Mouse (Mus musculus) frontal cortex, postnatal 36 days (tissue): ENCODE data around the gene Dhx37.
"Not testable (repeated sequence)": the region's sequence is repeated elsewhere in the genome, so short reads cannot be mapped to it uniquely, and the experiment has no call there.

Experiments used
- DNase-seq, 2 experiments: peaks; one replicate each; pipeline ENCODE4 v3.0.0; 2022; ENCODE audit warnings: low spot score in 2 of 2

The Dhx37 gene

DNA sequence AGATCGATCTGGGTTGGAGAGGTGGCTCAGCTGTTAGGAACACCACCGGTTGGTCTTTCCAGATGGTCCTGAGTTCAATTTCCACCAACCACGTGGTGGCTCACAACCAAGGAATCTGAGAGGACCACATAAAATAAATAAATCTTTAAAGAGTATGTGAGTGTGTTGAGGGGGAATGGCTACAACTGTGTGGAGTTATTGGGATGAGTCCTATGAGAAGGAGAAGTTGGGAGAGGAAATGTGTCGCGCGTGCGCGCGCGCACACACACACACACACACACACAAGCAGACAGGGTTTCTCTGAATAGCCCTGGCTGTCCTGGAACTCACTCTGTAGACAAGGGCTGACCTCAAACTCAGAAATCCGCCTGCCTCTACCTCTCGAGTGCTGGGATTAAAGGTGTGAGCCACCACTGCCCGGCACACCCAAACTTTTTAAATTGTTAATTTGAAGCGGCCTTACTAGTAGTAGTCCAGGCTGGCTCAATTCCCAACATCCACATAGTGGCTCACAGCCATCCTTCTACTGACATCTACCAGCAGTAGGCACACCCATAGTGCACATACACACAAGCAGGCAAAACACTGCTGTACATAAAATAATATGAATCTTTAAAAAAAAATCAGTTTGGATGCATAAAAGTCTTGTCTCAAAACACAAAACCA lies 25.9 kb downstream of the Dhx37 start:
- no peak for DNase-seq

DNA sequence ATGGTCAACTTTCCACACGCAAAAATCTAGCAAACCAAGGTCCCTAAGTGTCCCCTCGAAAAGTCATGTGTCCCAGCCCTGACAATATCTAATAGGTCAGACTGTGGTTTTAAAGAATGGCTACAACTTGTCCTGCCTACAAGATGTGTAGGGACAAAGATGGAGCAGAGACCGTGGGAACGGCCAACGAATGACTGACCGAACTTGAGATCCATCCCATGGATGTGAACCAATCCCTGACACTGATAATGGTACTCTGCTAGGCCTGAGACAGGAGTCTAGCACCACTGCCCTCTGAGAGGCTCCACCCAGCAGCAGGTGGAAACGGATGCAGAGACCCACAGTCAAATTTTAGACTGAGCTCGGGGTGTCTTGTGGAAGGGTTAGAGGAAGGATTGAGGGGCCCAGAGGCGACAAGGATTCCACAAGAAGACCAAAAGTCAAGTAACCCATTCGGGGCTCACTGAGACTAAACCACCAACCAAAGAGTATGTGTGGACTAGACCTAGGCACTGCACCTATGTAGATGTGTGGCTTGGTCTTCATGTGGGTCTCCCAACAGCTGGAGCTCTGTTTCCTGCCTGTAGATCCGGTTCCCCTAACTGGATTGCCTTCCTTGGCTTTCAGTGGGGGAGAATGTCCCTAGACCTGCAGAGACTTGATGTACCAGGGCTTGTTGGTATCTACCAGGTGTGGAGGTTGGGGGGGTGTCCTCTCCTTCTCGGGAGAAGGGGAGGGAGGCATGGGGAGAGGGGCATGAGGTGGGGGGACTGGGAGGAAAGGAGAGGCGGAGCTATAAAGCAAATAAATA lies 26.7 kb downstream of the Dhx37 start:
- DNase-seq = no peak

DNA sequence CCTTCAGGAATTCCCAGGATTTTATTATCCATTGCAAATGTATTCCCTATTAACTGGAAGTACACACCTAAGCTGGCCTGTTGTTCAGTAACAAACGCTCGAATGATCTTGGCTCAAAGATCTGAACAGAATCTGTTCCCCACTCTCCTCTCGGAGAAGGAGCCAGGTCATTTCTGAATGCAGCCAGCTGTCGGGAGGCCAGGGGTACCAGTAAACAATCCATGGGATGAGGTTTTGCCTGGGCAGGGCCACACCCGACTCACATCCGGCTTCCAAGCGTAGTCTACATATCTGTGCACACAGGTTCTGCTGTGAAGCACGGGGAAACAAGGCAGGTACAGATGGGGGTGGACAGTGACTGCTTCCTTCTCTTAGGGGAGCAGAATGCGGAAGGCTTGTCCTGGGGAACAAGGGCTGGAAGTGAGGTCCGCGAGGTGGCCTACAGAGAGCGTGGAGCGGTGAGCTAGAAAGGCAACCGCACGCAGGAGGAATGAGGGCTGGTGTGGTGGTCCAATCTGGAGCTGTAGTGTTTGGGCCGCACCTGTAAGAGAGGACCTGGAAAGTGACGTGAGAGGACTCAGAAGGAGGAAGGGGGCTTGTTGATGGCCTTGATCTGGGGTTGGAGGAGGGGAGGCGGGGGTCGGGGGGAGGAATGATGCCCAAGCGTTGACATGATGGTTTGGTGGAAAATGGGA lies 27.5 kb downstream of the Dhx37 start:
- DNase-seq = no peak

DNA sequence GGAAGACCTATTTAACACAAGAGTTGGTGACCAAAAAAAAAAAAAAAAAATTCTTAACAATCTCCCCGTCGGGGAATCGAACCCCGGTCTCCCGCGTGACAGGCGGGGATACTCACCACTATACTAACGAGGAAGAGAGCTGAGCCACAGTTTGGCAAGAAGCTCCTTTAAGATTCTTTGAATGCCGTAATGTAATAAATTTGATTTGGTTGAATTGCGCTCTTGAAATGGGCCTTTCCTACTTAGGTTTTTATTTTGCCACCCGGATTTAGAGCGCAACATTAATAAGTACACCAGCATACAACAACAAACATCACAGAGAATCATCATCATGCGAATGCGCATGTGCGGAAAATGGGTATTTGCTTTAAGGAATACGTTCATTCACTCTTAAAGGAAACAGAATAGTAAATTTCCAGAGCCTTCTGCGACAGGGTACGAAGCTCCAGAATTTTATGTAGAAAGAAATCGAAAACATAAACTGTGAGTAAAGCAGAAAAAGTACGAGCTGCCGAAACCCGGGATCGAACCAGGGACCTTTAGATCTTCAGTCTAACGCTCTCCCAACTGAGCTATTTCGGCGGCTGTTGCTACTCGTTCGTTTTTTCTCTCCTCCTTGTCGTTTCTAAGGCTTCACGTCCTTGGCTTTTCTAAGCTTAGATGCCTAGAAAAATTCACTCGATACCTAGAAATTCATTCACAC lies 28.2 kb downstream of the Dhx37 start:
- DNase-seq = peak; percentile 93 to 97

DNA sequence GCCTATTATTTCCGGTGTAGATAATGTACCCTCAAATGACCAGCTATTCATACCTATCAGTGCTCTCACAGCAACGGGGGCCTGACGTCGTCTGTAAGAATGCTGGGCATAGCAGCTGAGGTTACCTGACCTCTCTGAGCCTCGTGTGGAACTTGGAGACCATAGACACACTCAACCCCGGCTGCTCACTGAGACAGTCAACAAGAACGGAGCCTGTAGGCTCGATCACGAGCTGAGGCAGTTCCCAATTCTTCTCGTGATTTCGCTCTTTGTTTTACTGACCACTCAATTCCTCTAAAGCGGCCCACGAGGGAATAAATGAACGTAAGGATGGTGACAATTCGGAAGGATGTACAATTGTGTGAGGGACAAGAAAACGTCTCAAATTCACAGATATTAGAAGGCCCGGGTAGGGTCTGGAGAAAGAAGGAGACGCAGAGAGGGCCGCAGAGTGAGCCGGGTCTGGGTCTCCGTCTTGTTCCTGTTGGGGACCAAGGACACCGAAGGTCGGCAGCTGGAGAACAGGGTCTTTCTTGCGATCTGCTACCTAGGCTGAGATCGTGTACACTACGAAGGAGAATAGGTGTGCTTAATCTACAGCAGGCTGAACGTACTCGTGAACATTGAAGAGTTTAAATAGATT lies 28.9 kb downstream of the Dhx37 start:
- DNase-seq = peak; percentile 80 to 86

DNA sequence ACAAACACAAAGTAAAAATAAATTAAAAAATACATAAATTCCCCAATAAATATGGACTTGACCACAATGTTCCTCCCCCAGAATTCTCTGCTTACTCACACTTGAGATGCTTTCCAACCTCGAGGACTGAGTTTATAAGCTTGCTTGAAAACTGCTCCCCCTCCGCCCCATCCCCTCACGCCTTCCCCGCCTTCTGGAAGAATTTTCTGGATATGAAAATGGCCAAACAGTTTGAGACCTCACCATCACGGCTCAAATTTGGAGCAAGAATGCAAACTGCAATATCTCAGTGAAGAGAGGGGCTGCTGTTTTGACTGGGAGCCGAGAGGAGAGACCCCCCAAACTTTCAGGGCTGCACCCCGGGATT lies 29.4 kb downstream of the Dhx37 start:
- DNase-seq = no peak

DNA sequence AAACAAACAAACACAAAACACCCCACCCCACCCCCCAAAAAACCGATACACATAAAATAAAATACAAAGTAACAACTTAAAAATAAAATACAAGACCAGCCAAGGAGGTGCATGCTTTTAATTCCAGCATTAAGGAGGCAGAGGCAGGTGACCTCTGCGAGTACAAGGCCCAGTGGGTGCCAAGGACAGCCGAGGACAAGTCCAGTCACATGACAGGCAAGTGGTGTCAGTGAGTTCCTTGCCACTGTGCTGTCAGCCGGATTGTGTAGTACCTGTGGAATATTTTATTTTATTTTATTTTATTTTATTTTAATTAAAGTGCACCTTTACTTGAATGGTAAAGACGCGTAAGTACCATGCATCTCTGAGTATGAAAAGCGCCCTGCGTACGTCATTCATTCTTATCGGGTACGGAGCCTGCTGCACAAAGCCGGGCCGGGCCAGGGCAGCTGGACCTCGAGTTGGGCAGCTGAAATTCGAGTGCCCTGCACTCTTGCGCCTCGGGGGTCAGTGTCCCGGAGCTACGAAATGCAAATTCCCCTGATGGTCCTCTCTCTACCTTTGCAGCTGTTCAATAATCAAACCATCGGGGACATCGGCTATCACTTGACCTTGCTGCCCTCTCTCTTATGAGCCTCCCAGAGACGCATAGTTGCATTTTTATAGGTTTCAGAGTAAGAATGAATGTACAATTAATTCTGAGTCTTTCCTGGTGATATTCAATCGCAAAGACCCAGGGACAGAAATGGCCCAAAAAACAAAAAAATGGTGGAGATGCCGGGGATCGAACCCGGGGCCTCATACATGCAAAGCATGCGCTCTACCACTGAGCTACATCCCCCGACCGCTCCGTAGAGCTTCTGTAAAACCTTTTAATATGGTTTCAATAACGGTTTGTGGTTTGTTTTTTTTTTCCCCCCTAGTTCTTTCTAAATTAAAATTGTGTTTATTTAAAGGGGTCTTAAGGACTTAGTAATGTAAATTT lies 30.1 kb downstream of the Dhx37 start:
- DNase-seq = peak; percentile 86 to 88

DNA sequence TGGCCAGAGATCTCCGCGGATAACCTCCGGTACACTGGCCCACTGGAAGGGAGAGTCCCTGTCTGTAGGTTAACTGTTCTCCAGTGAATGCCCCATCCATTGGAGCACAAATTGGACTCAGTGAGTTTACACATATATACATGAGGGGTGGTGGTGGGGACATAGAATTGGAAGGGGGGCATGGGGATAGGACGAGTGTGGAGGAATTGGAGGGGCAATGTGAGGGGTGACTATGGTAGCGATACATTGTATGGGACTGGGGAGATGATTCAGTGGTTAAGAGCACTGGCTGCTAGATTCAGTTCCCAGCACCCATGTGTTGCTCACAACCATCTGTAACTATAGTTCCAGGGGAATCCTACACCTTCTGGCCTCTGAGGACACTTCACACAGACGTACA lies 30.9 kb downstream of the Dhx37 start:
- no peak for DNase-seq

DNA sequence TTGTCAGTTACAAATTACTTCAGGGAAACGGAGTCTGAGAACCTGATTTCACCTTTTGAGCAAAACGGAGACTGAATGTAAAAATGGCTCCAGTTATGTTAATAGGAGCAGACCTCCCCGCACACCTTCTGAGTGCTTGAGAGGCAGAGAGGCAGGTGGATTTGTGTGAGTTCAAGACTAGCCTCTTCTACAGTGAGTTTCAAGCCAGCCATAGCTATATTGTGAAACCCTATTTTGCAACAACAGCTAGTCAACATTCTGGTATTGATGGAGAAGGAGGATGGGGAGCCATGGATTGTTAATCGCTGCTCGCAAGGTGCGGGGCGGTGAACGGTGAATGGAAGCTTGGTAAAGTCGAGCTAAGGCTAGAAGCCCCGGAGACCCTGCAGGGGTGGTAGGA lies 31.4 kb downstream of the Dhx37 start:
- no peak for DNase-seq

DNA sequence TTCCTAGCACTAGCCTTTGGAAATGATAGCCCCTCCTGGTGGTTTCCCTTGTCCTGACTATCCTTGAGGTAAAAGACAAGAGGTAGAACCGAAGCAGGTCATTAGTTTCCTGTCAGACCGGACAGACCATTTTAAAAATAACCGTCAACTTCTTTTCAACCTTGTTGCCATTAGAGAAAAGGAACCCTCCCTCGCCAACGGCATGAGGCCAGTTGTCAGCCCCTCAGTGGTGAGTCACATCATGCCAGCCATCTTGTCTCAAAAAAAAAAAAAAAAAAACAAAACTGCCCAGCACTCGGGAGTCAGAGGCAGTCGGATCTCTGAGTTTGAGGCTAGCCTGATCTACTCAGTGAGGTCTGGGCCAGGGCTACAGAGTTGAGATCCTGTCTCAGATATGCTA lies 33.0 kb downstream of the Dhx37 start:
- no peak for DNase-seq

DNA sequence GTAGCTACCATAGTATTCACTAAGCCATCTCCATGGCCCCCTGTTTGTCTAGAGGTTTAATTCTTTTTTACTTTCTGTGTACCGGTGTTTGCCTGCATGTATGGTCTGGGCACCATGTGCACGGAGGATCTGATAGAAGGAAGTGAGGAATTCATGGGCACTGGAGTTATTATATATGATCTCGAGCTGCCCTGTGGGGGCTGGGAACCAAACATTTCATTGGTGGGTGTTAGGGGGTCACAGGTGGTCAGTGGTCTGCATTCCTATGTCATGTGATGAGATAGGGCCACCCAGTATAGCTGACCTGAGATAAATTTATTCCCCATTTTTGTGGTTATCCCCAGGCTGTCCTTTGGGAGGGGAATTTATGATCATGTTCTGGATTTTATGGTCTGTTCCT lies 38.9 kb downstream of the Dhx37 start:
- no peak for DNase-seq

DNA sequence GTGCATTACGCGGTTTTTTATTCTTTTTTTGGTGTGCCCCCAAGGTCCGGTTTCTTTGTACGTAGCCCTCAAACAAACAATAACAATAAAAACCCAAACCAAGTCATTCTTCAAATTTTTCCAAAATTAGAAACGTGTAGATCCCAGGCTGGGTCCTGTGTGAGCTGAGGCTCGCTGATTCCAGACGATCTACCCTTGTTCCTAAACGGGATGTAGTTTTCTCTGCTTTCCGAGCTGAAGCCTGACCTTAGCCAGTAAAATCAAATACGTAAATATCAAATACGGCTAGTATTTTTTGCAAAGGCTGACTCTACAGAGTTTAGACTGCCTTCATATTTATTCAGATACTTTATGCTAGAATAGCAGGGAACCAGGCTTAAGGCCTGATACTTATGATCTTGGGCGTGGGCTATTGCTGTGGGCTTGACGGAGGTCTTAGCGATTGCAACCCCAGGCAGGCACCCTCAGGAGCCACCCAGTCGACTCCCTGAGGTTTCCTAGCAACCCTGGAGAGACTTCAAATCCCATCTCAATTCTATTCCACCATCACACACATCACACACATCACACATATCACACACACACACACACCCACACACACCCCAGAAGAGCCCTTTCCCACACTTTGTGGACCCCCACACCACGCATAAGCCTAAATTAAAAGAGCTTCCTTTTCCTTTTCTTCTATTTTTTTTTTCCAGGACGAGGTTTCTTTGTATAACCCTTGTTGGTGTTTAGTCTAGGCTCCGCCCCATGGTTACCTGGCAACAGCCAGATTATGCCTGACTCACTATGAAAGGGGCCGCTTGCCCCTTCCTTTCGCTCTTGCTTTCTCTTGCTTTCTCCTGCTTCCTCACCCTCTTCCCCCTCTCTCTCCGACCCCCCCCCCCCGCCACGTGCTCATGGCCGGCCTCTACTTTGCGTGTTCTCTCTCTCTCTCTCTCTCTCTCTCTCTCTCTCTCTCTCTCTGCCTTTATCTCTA lies 40.0 kb downstream of the Dhx37 start:
- peak in 1 of 2 experiments; percentile 82 for DNase-seq

DNA sequence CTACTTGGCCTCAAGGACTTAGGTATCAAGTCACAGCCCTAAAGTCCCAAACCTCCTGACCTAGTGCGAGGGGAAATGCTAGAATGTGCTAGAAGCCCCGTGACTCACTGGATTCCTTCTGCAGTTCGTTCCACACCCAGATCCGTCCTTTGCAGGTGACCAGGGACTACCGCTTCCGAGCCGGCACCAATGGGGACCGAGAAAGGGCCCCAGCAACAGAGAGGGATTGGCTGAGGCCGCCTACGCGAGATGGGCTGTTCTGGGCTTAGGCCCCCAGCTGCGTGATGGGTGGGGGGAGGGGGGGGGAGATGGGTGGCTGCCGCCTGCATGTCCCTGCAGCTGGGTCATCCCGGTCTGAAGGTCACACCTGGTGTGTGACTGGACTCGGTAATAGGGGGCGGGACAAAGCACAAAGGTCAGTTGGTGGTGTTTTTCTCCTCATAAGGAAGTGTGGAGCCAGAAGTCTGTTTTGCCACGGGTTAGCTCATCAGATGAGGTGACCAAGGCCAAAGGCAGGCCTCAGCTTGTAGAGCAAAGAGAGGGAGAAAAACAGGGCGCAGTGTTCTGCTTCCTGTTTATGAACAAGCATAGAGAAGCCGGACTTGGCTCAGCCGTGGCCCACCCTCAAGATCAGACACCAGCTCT lies 40.8 kb downstream of the Dhx37 start:
- DNase-seq = peak; percentile 93 to 96

DNA sequence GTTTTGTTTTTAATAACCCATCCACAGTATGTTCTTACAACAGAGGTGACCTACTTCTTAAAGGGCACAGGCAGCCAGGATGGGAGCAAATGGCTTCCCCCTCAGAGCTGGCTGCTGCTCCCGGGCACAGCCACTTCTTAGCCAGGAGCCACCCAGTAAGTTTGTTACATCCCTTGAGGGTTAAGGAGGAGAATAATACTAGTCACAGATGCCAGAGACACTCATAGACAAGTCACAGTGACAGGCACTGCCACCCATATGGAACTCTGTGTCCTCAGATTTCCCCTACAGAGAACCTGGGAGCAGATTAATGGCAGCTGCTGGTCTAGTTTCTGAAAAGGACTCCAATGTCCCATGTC lies 41.3 kb downstream of the Dhx37 start:
- DNase-seq = no peak

DNA sequence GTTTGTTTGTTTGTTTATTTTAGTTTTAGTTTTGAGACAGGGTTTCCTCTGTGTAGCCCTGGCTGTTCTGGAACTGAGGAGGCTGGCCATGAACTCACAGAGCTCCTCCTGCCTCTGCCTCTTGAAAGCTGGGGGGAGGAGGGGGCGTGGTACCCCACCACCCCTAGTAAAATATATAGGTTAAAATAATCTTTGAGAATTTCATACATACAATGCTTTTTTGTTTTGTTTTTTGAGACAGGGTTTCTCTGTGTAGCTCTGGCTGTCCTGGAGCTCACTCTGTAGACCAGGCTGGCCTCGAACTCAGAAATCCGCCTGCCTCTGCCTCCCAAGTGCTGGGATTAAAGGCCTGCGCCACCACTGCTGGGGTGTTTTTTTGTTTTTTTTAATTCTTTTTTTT lies 41.7 kb downstream of the Dhx37 start:
- DNase-seq = not testable (repeated sequence)

DNA sequence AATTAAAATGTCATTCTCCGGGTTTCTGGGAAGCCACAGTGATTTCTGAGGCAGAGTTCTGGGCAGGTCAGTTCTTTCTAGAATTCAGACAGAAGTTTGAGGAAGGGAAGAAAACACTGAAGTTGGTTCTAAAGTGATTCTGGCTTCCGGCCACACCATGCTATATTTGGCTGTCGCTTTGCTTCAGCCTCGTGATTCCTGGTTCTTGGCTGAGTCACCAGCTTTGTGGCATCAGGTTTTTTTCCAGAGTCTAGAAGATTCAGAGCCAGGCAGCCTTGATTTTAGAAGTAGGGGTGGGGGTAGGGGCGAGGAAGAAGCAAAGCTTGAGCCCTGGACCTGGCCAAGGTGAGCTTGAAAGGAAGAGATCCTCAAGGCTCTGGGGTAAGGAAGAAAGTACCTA lies 42.3 kb downstream of the Dhx37 start:
- peak; percentile 86 to 95 for DNase-seq

DNA sequence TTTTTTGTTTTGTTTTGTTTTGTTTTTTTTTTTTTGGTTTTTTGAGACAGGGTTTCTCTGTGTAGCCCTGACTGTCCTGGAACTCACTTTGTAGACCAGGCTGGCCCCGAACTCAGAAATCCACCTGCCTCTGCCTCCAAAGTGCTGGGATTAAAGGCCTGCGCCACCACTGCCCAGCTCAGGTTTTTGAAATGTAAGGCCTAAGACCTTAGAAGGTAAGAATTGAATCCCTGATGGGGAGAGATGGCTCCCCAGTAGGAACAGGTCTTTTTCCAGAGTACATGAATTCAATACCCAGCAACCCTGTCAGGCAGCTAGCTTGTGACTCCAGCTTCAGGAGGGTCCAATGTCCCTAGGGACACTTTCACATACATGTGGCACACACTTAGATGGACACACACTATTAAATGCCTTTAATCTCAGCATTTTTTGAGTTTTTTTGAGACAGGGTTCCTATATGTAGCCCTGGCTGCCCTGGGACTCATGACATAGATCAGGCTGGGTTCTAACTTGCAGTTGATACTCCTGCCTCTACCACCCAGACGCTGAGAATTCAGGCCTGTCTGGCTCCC lies 42.9 kb downstream of the Dhx37 start:
- no peak for DNase-seq
